Mouse (Mus musculus) left cerebral cortex, postnatal 25 days (tissue): ENCODE measurements at regions not wholly inside any gene's neighbourhood (a gene's known extent, or its start where the extent isn't known, plus 50 kb on each side); places are given as distances from the start of the nearest gene placed in this dataset.

Experiments used
- DNase-seq, 2 experiments: peaks; one replicate each; pipeline ENCODE4 v3.0.0; 2022; ENCODE audit warnings: low spot score in 2 of 2, mixed read lengths in 1 of 2
- intact Hi-C: fragments of 180-260 bp; cut with DNase I; formaldehyde crosslinking; loops from one replicate; pipeline ENCODE4 v1.15.1; 2025

GRCm38 (mm10) chr13:11294689-11295088, 812.1 kb downstream of the Ryr2 start:
- peak; percentile 36 to 83 for DNase-seq
- intact Hi-C loops, result no loop called here

- intact Hi-C loops, result no loop called here
Observed at GRCm38 (mm10) chr13:11293750-11294149, 813.0 kb downstream of the Ryr2 start.

DNA sequence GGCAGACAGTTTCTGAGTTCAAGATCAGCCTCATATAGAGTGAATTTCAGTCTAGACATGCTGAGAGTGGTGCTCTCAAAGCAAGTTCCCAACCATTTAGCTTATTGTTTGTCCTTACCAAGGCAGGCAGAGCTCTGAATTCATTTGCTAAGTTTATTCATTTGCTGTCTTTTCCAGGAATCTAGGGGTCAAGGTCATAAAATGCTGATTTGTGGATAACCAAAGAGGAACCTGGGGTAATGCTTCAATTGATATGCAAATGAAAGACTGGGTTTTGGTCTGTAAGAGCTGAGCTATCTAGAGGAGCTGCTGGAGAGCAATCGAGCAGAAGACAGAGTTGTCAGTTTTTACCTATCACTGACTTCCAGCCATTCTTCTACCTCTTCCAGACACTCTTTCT, 832.8 kb downstream of the Ryr2 start:
- no peak for DNase-seq
- intact Hi-C loops, result no loop called here

More at GRCm38 (mm10) chr13:11293750-11294149, 813.0 kb downstream of the Ryr2 start:
- no peak for DNase-seq

DNA sequence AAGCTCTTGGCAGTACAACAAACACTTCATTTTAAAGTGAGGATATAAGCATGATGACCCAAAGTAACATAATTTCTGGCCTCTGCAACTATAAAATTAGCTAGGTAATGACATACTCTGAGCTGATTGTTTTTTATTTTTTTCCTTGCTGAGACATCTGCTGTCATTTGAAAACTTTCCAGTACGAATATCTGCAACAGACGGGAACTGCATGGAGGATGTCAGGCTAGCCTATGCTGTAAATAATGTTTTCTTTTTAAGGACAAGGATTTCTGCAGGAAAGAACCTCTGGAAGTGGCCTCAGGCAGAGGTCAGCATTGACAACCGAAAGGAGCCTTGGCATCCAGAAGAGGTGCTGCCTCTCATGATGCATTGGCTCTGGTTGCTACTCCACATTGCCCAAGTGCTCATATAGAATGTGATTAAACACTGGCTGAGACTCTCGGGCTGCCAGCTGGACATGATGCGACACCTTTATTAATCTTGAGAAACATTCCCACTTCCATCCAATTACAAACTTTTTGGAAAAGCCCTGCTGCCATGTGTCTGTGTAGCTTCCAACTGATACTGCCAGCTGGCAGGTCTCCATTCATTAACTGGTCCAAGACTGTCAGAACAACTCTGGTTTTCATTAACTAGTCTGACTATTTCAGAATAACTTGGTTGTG, 837.9 kb downstream of the Ryr2 start:
- peak; percentile 13 to 41 for DNase-seq

GRCm38 (mm10) chr13:11247541-11247940, 859.2 kb downstream of the Ryr2 start:
- DNase-seq, result no peak
- intact Hi-C loops, result no loop called here

More for the DNA sequence above, 837.9 kb downstream of the Ryr2 start:
- intact Hi-C loops, result no loop called here

DNA sequence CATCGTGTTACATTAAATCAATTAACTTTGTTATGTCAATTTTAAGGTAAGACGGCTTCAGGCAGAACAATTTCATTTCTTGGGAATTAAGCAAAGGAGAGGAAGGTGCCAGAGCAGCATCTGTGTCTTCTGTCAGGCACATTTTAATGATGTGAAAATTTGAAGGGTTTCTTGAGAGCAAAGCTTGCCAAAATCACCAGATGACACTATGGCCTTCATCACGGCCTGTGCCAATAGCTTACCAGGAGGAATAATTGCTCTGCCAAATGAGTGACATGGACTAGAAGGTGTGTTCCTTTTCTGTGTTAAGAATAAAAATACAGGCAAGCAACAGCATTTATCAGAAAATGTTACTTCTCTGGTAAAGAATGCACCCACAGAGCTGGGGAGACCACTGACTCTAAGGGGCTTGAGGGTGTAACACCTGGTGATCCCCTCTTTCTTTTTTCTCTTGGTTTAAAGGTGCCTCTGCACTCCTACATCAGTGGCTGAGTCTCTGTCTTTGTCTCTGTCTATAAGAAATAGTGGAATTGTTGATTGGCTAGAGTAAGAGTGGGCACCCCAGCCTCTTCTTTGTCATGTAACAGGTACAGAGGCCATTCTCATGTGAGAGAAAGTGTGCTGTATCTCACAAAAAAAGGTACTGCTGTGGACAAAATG, 856.2 kb upstream of the Chrm3 start:
- DNase-seq, result no peak
- intact Hi-C loops, result no loop called here

- DNase-seq, result no peak
- intact Hi-C loops, result no loop called here
Observed at GRCm38 (mm10) chr13:11210109-11210508, 849.5 kb upstream of the Chrm3 start.

DNA sequence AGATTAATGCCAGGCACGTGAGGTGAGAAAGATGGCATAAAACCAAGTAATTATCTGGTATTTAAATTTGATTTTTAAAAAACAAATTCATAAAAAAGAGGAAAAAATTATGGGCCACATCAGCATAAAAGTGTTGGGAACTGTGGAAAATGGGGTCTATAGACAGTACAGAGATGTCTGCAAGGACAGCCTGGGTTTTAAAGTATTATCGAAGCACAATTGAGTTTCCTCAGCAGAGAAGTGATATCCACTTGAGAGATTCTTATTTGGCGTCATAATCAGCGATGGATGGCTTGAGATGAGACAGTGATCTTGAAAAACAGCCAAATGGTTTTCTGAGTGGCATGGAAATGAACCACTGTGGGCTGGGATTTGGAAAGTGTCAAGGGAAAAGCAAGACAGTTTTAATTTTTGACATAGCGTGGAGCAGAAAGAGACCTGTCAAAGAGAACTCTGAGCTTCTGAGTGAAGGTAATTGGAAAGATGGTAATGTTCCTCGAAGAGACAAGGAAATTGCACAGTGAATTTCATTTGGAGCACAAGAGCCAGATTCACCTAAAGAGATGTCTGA, 844.7 kb upstream of the Chrm3 start:
- no peak for DNase-seq
- intact Hi-C loops, result no loop called here

GRCm38 (mm10) chr13:11201978-11202377, 841.3 kb upstream of the Chrm3 start:
- intact Hi-C loops, result no loop called here
- DNase-seq, result no peak

DNA sequence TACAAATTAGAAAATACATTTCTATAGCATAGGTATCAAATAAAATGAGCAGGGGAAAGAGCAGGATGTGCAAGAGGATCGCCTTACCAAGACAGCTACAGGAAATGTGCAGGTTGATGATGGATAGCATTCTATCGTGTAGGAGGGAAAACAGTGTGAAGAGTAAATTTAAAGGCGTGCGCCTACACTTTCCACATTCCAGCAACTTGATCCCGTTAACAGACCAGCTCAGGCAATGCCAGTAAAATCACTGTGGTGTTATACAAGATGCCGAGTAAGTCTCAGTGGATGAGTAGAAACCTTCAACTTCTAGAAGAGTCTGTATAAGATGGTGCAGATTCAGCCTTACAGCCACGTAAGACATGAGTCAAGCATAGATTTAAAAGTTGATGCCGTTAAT, 831.8 kb upstream of the Chrm3 start:
- peak in 1 of 2 experiments; percentile 26 for DNase-seq
- intact Hi-C loops, result no loop called here

- DNase-seq, result peak in 1 of 2 experiments; percentile 14
- intact Hi-C loops, result no loop called here
Observed at GRCm38 (mm10) chr13:11181191-11181590, 820.5 kb upstream of the Chrm3 start.

- no peak for DNase-seq
- intact Hi-C loops, result no loop called here
Observed at GRCm38 (mm10) chr13:11180356-11180755, 819.7 kb upstream of the Chrm3 start.

DNA sequence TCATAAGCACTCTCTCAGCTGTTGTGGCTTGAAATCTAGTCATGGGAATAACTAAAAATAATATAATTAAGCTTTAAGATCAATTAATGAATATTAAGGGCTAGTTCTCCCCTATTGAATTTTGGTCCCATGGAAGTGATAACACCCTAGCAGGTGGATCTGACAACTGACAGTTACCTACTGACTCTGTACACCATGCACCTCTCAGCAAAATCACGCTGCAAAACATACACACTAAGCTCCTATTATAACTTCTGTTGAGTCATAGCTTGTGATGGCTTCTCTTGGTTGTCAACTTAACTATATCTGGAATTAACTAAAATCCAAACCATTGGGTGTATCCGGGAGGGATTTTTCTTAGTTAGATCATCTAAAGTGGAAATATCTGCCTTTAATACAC, 817.9 kb upstream of the Chrm3 start:
- intact Hi-C loops, result no loop called here
- DNase-seq, result no peak

DNA sequence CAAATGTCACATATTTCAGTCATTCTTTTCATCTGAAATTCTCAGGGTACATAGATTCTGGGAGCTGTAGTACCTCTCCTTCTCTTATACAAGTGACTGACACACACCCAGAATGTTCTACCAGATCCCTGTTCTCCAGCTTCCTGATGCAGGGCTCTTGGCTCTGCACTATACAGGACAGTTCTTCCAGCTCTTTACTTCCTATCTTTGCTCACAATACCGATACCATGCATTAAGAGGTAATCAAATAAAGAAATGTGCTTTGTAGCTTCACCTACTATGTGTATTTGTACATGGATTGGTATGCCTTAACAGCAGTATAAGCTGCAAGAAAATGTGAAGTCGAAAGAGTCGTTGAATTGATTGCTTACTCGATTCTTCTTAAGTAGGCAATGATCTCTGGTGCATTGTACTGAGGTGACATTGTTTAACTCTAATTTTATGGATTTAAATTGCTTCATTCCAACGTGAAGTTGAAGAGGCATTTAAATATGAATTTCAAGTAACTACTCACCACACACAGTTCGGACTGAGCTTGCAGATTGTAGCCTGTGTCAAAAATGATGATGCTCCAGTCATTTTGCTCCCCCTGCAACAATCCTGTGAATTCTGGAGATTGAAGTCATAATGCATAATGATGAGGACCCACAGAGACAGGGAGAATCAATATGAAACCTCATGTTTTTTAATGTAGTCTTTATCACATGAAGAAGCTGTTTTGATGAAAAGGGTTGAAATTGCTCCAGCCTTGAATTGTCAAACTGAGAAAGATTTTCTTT, 817.2 kb upstream of the Chrm3 start:
- intact Hi-C loops, result no loop called here
- no peak for DNase-seq

DNA sequence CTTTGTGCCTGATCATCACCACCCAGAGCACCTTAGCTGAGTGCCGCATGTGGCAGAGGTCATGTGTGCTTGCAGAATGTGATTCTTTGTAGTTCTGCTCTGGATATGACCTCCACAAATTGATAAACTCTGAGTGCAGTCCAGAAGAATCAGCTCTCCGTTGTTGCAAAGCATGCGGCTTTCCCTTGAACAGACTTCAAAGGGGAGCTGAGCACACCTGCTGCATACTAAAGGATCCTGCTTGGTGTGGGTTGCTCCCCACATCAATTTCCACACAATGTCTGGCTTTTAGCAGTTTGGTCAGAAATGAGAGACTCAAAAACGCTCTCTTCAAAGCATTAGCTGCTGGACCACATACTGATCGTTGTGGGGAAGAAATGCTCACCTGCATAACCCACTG, 806.5 kb upstream of the Chrm3 start:
- intact Hi-C loops, result no loop called here
- no peak for DNase-seq

- intact Hi-C loops, result no loop called here
- peak in 1 of 2 experiments; percentile 18 for DNase-seq
Observed at GRCm38 (mm10) chr13:11164130-11164529, 803.5 kb upstream of the Chrm3 start.

- intact Hi-C loops, result no loop called here
- DNase-seq, result peak; percentile 14 to 47
Observed at GRCm38 (mm10) chr13:11147268-11147667, 786.6 kb upstream of the Chrm3 start.

- no peak for DNase-seq
- intact Hi-C loops, result no loop called here
Observed at GRCm38 (mm10) chr13:11107693-11108092, 747.0 kb upstream of the Chrm3 start.

DNA sequence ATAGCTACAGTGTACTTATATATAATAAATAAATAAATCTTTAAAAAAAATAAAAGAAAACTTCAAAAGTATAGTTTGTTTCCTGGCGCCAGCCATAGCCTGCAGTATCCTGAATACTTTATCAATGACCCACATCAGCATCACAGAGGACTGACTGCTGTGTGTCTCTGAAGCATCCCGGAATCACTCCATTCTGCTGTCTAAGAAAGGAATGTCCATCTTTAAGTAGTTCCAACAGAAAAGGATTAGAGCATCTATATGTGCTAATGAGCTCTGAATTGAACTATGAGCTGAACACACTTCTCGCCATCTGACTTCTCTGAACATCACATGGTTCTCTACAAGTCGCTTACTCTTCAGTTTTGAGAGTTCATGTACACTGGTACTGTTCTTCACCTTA, 745.8 kb upstream of the Chrm3 start:
- intact Hi-C loops, result no loop called here

DNA sequence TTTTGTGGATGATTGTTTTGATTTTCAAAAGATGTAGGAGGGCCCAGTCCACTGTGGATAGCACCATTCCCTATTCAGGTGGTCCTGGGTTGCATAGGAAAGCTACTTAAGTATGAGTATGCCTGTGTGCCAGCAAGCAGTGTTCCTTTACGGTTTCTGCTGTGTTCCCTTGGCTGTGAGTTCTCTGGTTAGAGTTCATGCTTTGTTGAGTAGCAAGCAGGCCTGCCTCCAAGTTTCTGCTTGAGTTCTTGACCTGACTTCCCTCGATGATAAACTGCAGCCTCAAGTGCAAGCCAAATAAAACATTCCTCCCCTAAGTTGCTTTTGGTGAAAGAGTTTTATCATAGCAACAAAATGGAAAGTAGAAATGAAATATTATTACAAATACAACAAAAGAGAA, 744.9 kb upstream of the Chrm3 start:
- intact Hi-C loops, result no loop called here
- no peak for DNase-seq

More for the DNA sequence above, 745.8 kb upstream of the Chrm3 start:
- no peak for DNase-seq
